17 mouse cellular contexts compared by ENCODE assay signal in the genomic region with DNA sequence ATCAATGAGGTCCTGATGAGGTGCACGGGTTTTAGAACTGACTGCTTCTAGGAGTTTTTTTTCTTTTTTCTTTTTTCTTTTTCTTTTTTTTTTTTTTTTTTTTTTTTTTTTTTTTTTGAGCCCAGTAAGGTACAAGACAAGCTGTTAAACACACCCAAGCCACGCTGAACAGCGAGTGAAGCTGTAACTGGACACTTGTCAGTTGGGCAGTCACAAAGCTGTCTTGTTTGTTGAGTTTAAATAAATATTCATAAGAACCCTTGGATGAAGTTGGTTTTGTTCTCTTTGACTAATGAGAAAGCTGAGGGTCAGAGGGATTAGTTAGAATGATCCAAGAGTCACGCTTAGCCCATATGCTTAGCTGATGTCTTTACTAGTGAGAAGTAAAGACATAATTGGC. TPM values are rescaled to one million over a fixed set of nuclear protein-coding genes. Genes with fewer than 3 reads are reported as not detected.
"Had no signal": no experiment of that assay in that cellular context is flagged by ENCODE, and none has a peak within 500 bp of the region (broad histone marks: within the 10 kb centered on the region; RNA-seq: fewer than 3 reads in every experiment).

No protein-coding gene starts in this region.

- H3K27me3 ChIP-seq: liver, embryonic 15.5 days; neural tube, embryonic 12.5 days; stomach, embryonic 15.5 days had no signal

- H3K4me1 ChIP-seq: limb, embryonic 10.5 days; liver, embryonic 15.5 days; neural tube, embryonic 12.5 days; stomach, embryonic 15.5 days had no signal

- H3K27ac ChIP-seq: kidney, postnatal 0 days; limb, embryonic 10.5 days; liver, embryonic 15.5 days; neural tube, embryonic 12.5 days; stomach, embryonic 15.5 days had no signal

- DNase-seq: kidney, adult 11 months; kidney, adult 9 months; kidney, postnatal 36 days; lung, adult 2 months; lung, postnatal 36 days; thymus, adult 2 months; thymus, postnatal 25 days had no signal

- H3K36me3 ChIP-seq: liver, embryonic 15.5 days; neural tube, embryonic 12.5 days; stomach, embryonic 15.5 days had no signal

- H3K9me3 ChIP-seq: limb, embryonic 10.5 days; liver, embryonic 15.5 days; stomach, embryonic 15.5 days had no signal

- H3K4me2 ChIP-seq: liver, embryonic 11.5 days; liver, embryonic 15.5 days; neural tube, embryonic 12.5 days; stomach, embryonic 15.5 days had no signal

- H3K9ac ChIP-seq: liver, embryonic 15.5 days; neural tube, embryonic 12.5 days; stomach, embryonic 15.5 days had no signal

- H3K4me3 ChIP-seq: limb, embryonic 10.5 days; liver, embryonic 15.5 days; neural tube, embryonic 12.5 days; stomach, embryonic 15.5 days had no signal

RNA-seq across cellular contexts. Expression of gene Hapln1, which starts 55.5 kb away (rescaled TPM):
- total RNA-seq: megakaryocyte progenitor cell, adult 5-6 weeks; monocyte, adult 5-6 weeks; neutrophil, adult 5-6 weeks had no signal
- polyA plus RNA-seq: spleen, adult 2 months had no signal
